Mouse (Mus musculus): ENCODE data around the gene Hoxa10. TPM values are rescaled to one million over a fixed set of nuclear protein-coding genes. Genes with fewer than 3 reads are reported as not detected.

Gene Hoxa10
- polyA plus RNA-seq, 1 experiment from 2014 or later, result 7.8 TPM

DNA sequence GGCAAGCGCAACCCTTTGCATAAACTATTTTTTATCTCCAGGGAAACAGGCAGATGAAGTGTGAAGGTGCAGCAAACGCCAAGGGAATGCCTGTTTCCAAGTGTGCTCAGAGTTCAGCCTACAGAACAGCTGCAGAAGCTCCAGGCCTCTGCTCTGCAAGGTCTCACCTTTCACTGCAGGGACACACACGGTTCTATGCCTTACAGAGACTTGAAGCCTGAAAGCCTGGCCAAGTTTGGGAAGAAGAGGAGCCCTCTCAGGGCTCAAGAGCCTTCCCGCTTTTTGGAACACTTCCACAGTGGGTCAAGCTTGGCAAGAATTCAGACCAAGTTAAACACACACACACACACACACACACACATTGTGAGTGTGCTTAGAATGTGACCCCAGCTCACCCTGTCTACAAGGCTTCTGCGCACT lies 51.5 kb downstream of the Hoxa10 start:
- 0 out of 2 replicates have a peak, but pooled peaks cover 4% of the 10 kb centered on the region for H3K27me3 ChIP-seq (replicated peaks; ENCODE audit: control insufficient read depth, insufficient read depth, low read length)
- peak overlapping the region; percentile 1; the same call in 1 of the 2 replicates for H3K4me2 ChIP-seq (replicated peaks; ENCODE audit: low read depth)
- no peaks in the 10 kb centered on the region for H3K36me3 ChIP-seq (ENCODE audit: control insufficient read depth, insufficient read depth)
- peaks cover 14% of the 10 kb centered on the region; the same call in 1 of the 2 replicates for H3K4me1 ChIP-seq (replicated peaks; ENCODE audit: control insufficient read depth, insufficient read depth, low read length)
- H3K9me3 ChIP-seq (ENCODE audit: control insufficient read depth), result no peaks in the 10 kb centered on the region
- no peak overlapping the region for H3K4me3 ChIP-seq (ENCODE audit: low read depth, low read length)
- H3K27ac ChIP-seq (ENCODE audit: low read depth, low read length), result 0 out of 2 replicates have a peak overlapping the region, but pooled peaks have one; percentile 85
- no peak overlapping the region for H3K9ac ChIP-seq (ENCODE audit: low read depth, low read length)
- 50% methylated on average over 5 of the region's 5 CpGs for WGBS
- no peak for TF ChIP-seq CTCF (IDR thresholded peaks at IDR 0.05; ENCODE audit: low read depth)
- no peak for ATAC-seq

DNA sequence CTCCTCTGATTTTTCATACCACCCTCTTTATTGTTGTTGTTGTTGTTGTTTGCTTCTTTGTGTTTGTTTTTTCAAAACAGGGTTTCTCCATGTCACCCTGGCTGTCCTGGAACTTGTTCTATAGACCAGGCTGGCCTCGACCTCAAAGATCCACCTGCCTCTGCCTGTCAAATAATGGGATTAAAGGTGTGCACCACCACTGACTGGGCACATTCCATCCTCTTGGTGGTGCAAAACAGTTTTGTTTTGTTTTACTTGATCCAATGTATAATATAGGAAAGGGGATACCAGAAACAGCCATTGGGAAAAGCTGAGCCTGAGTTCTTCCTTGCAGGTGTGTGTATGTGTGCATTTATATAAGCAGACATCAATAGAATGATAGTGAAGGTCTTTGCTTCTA lies 54.2 kb downstream of the Hoxa10 start:
- no peaks in the 10 kb centered on the region for H3K36me3 ChIP-seq (ENCODE audit: control insufficient read depth, insufficient read depth)
- peak; percentile 47; the same call in 1 of the 2 replicates for TF ChIP-seq CTCF (IDR thresholded peaks at IDR 0.05; ENCODE audit: low read depth)
- no peak overlapping the region for H3K9ac ChIP-seq (ENCODE audit: low read depth, low read length)
- H3K9me3 ChIP-seq (ENCODE audit: control insufficient read depth), result no peaks in the 10 kb centered on the region
- no peak overlapping the region for H3K4me3 ChIP-seq (ENCODE audit: low read depth, low read length)
- no peak overlapping the region for H3K4me2 ChIP-seq (replicated peaks; ENCODE audit: low read depth)
- no peak overlapping the region for H3K27ac ChIP-seq (ENCODE audit: low read depth, low read length)
- H3K27me3 ChIP-seq (replicated peaks; ENCODE audit: control insufficient read depth, insufficient read depth, low read length), result 0 out of 2 replicates have a peak, but pooled peaks cover 4% of the 10 kb centered on the region
- H3K4me1 ChIP-seq (replicated peaks; ENCODE audit: control insufficient read depth, insufficient read depth, low read length), result peaks cover 14% of the 10 kb centered on the region; the same call in 1 of the 2 replicates
- ATAC-seq, result no peak
- WGBS, result 66% methylated on average over 1 of the region's 1 CpGs

DNA sequence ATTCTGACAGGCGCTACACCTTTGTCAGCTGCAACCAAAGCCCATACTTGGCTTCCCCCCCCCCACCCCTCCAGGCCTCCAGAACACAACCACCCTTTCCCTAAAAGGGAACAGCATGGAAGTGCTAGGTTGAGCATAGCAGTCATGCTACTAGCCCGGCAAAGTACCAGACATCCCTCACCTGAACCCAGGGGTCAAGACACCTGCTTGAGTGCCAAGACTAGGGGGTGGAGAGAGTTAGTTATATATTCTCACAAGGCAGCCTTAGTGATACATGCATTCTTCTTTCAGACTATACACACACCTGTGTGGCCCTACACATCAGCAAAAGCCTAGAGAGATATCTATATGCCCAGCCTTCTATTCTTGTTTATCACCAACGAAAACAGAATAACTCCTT lies 54.8 kb downstream of the Hoxa10 start:
- no peak overlapping the region for H3K27ac ChIP-seq (ENCODE audit: low read depth, low read length)
- H3K27me3 ChIP-seq (replicated peaks; ENCODE audit: control insufficient read depth, insufficient read depth, low read length), result 0 out of 2 replicates have a peak, but pooled peaks cover 4% of the 10 kb centered on the region
- peaks cover 14% of the 10 kb centered on the region; the same call in 1 of the 2 replicates for H3K4me1 ChIP-seq (replicated peaks; ENCODE audit: control insufficient read depth, insufficient read depth, low read length)
- 55% methylated on average over 3 of the region's 3 CpGs for whole genome bisulfite sequencing
- H3K4me2 ChIP-seq (replicated peaks; ENCODE audit: low read depth), result peak overlapping the region; percentile 51
- no peak for ATAC-seq
- no peak overlapping the region for H3K9ac ChIP-seq (ENCODE audit: low read depth, low read length)
- no peak overlapping the region for H3K4me3 ChIP-seq (ENCODE audit: low read depth, low read length)
- no peak for TF ChIP-seq CTCF (IDR thresholded peaks at IDR 0.05; ENCODE audit: low read depth)
- no peaks in the 10 kb centered on the region for H3K36me3 ChIP-seq (ENCODE audit: control insufficient read depth, insufficient read depth)
- H3K9me3 ChIP-seq (ENCODE audit: control insufficient read depth), result no peaks in the 10 kb centered on the region

DNA sequence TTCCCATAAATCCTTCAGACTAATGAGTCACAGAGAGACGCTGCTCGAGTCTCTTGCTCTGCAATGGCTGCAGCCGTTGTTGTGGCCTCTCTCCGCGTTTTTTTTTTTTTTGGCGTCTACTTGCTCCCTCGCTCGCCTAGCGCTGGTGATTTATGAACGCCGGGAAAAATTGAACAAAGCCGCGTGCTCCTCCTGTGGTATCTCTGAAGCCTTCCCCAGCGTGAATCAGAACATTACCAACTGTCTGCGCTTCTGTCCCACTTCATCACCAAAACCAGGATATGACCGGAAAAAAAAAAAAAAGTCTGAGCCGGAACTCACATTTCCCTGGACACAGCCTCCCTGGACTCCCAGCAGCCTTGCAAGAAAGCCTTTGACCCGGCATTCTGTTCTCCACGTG lies 55.4 kb downstream of the Hoxa10 start:
- Histone ChIP-seq H3K9ac (ENCODE audit: low read depth, low read length) (no peak overlapping the region), H3K27me3 (replicated peaks; ENCODE audit: control insufficient read depth, insufficient read depth, low read length) (0 out of 2 replicates have a peak, but pooled peaks cover 4% of the 10 kb centered on the region), H3K9me3 (ENCODE audit: control insufficient read depth) (no peaks in the 10 kb centered on the region), H3K4me3 (ENCODE audit: low read depth, low read length) (peak overlapping the region; percentile 17; the same call in 1 of the 2 replicates), H3K4me2 (replicated peaks; ENCODE audit: low read depth) (peak overlapping the region; percentile 51), H3K4me1 (replicated peaks; ENCODE audit: control insufficient read depth, insufficient read depth, low read length) (peaks cover 13% of the 10 kb centered on the region; the same call in 1 of the 2 replicates), H3K36me3 (ENCODE audit: control insufficient read depth, insufficient read depth) (no peaks in the 10 kb centered on the region), H3K27ac (ENCODE audit: low read depth, low read length) (no peak overlapping the region)
- TF ChIP-seq CTCF (IDR thresholded peaks at IDR 0.05; ENCODE audit: low read depth), result no peak
- ATAC-seq, result no peak
- WGBS, result 6% methylated on average over 19 of the region's 19 CpGs

DNA sequence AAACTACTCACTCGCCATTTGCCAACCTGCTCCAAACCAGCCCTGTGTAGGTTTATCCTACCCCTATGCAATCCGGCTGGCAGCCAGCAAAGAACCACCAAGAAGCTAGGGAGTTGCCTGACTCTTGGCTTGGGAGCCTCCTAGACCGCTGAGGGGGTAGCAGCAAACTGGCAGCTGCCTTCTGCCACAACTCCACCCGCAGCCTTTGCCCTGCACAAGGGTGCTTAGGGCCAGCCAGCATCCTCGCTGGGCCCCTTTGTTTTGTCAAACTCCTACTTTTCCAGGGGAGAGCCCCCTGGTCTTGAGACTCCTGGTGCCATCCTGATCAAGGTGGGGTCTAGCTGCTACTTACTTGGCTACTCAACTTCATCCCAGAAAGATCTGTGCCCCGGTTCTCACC lies 56.0 kb downstream of the Hoxa10 start:
- no peak for TF ChIP-seq CTCF (IDR thresholded peaks at IDR 0.05; ENCODE audit: low read depth)
- 0 out of 2 replicates have a peak, but pooled peaks cover 4% of the 10 kb centered on the region for H3K27me3 ChIP-seq (replicated peaks; ENCODE audit: control insufficient read depth, insufficient read depth, low read length)
- H3K9me3 ChIP-seq (ENCODE audit: control insufficient read depth), result no peaks in the 10 kb centered on the region
- 39% methylated on average over 6 of the region's 6 CpGs for WGBS
- H3K9ac ChIP-seq (ENCODE audit: low read depth, low read length), result no peak overlapping the region
- no peak for ATAC-seq
- no peak overlapping the region for H3K27ac ChIP-seq (ENCODE audit: low read depth, low read length)
- 0 out of 2 replicates have a peak, but pooled peaks cover 8% of the 10 kb centered on the region for H3K4me1 ChIP-seq (replicated peaks; ENCODE audit: control insufficient read depth, insufficient read depth, low read length)
- H3K4me3 ChIP-seq (ENCODE audit: low read depth, low read length), result no peak overlapping the region
- no peaks in the 10 kb centered on the region for H3K36me3 ChIP-seq (ENCODE audit: control insufficient read depth, insufficient read depth)
- H3K4me2 ChIP-seq (replicated peaks; ENCODE audit: low read depth), result peak overlapping the region; percentile 51

DNA sequence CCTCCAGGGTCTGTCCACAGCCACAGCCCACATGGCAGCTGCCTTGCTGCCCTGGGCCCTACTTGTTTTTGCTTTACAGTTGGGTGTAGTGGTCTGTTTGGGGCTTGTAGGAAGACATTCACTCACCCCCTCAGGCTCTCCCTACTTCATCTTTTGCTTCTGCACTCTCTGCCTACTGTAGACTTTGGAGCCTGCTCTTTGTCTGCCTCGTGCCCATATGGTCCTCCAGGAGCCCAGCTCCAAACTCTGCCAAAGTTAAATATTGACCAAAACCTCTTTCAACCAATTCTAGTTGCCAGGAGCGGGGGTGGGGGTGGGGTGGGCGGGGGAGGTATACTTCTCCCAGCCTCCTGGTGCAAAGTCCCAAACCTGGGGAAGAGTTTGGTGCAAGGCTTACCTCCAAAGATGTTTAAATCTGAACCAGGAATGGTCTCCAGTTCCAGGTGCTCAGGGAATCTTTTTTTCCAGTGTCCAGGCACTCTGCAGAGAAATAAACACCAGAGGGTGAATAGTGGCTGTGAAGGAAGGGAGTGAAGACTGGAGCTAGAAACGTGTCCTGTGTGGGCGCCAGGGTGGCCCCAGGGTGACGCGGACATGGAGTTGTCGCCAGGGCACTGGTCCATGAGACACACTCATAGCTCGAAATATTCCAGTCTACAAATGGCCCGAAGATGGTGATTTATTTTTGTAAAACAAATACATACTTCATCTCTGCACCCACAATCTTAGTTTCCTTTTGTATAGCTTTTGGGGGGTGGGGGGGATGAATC lies 57.2 kb downstream of the Hoxa10 start:
- Histone ChIP-seq H3K4me1 (replicated peaks; ENCODE audit: control insufficient read depth, insufficient read depth, low read length) (0 out of 2 replicates have a peak, but pooled peaks cover 3% of the 10 kb centered on the region), H3K27ac (ENCODE audit: low read depth, low read length) (peak overlapping the region; percentile 24; the same call in 1 of the 2 replicates), H3K27me3 (replicated peaks; ENCODE audit: control insufficient read depth, insufficient read depth, low read length) (0 out of 2 replicates have a peak, but pooled peaks cover 9% of the 10 kb centered on the region), H3K9ac (ENCODE audit: low read depth, low read length) (no peak overlapping the region), H3K9me3 (ENCODE audit: control insufficient read depth) (no peaks in the 10 kb centered on the region), H3K36me3 (ENCODE audit: control insufficient read depth, insufficient read depth) (no peaks in the 10 kb centered on the region), H3K4me3 (ENCODE audit: low read depth, low read length) (0 out of 2 replicates have a peak overlapping the region, but pooled peaks have one; percentile 13), H3K4me2 (replicated peaks; ENCODE audit: low read depth) (peak overlapping the region; percentile 51)
- ATAC-seq, result peak; percentile 51
- TF ChIP-seq CTCF (IDR thresholded peaks at IDR 0.05; ENCODE audit: low read depth), result no peak
- WGBS, result 19% methylated on average over 10 of the region's 10 CpGs

Data from intestine, postnatal 0 days (tissue).